Mouse (Mus musculus) hindbrain, embryonic 11.5 days (tissue): Measurements from ENCODE around the gene Ascl4. TPM values are rescaled to one million over a fixed set of nuclear protein-coding genes. Genes with fewer than 3 reads are reported as not detected.

ENCODE experiments used
- ATAC-seq: fragments of 200-750 bp; cut with Nextera tagmentation; 2 replicates; pipeline ENCODE4 v1.8.0; 2017; ENCODE audit warnings: mild to moderate bottlenecking, moderate TSS enrichment, moderate library complexity; ENCODE audit not compliant: low FRiP score
- DNase-seq: peaks from one replicate; pipeline ENCODE4 v3.0.0-alpha.2; 2015; ENCODE audit warnings: low spot score
- H3K27ac ChIP-seq: fragments of 300-500 bp; sonication (generic); 2 replicates; pipeline ENCODE4 v1.5.1; 2014; ENCODE audit warnings: mild to moderate bottlenecking, low read depth, low read length
- H3K27me3 ChIP-seq: fragments of 300-500 bp; sonication (generic); 2 replicates; pipeline ENCODE4 v1.6.1; 2014; ENCODE audit warnings: mild to moderate bottlenecking, low read length, moderate library complexity, mixed read lengths; ENCODE audit not compliant: control insufficient read depth, insufficient read depth
- H3K36me3 ChIP-seq: fragments of 300-500 bp; sonication (generic); 2 replicates; pipeline ENCODE4 v1.6.1; 2014; ENCODE audit warnings: mild to moderate bottlenecking, low read length, moderate library complexity, mixed read lengths; ENCODE audit not compliant: control insufficient read depth, insufficient read depth
- H3K4me1 ChIP-seq: fragments of 300-500 bp; sonication (generic); replicated peaks from 2 replicates; pipeline ENCODE4 v1.6.1; 2014; ENCODE audit warnings: low read length, mixed read lengths; ENCODE audit not compliant: control insufficient read depth, insufficient read depth
- H3K4me2 ChIP-seq: fragments of 300-500 bp; sonication (generic); replicated peaks from 2 replicates; pipeline ENCODE4 v1.6.1; 2014; ENCODE audit warnings: mild to moderate bottlenecking, low read depth, low read length
- H3K4me3 ChIP-seq: fragments of 300-500 bp; sonication (generic); 2 replicates; pipeline ENCODE4 v1.5.1; 2014; ENCODE audit warnings: low read depth, low read length
- H3K9ac ChIP-seq: fragments of 300-500 bp; sonication (generic); 2 replicates; pipeline ENCODE4 v1.6.1; 2014; ENCODE audit warnings: low read depth, low read length
- H3K9me3 ChIP-seq: fragments of 300-500 bp; sonication (generic); 2 replicates; pipeline ENCODE4 v1.6.1; 2016; ENCODE audit warnings: low read length; ENCODE audit not compliant: control insufficient read depth
- WGBS: fragments of 180-500 bp; shearing (Covaris S2); extraction: QIAGEN DNeasy Blood & Tissue Kit; methylation state at CpG from one replicate; pipeline ENCODE4 v1.1.7; 2014; 5-methylcytosine and 5-hydroxymethylcytosine counted together
- polyA plus RNA-seq: library from polyadenylated mRNA; unstranded; fragments of >200 nt; fragmentation: Nextera tagmentation; extraction: Ambion mirVana; gene quantifications from 2 replicates; pipeline ENCODE4 v1.2.1, GENCODE M21; 2014

Ascl4 gene
- polyA plus RNA-seq, 1 experiment from 2014 or later = 0.51 TPM

DNA sequence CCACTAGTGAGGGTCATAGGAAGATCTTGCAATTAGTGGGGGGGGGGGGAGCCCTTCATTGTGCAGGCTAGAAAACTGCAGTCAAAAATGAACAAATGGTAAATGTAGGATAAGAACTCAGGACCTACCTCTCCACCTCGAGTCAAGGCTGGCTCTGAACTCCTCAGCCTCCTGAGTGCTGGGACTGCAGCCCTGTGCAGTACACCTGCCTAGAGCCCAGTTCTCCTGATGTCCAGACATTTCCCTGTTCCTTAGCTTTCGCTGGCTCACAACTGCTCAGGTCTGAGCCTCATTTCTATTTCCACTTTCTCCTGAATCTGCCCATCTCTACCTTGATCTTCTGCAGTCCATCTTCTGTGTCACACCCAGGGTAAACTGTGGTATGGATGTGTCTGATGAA is 39.0 kb downstream of the Ascl4 start:
- no peaks in the 10 kb centered on the region for H3K4me1 ChIP-seq
- no peak overlapping the region for H3K4me2 ChIP-seq
- no peak overlapping the region for H3K4me3 ChIP-seq
- 68% methylated on average over 2 of the region's 2 CpGs for WGBS
- DNase-seq = no peak
- H3K36me3 ChIP-seq = no peaks in the 10 kb centered on the region
- no peak overlapping the region for H3K9ac ChIP-seq
- no peaks in the 10 kb centered on the region for H3K9me3 ChIP-seq
- no peaks in the 10 kb centered on the region for H3K27me3 ChIP-seq
- no peak for ATAC-seq
- H3K27ac ChIP-seq = no peak overlapping the region

GRCm38 (mm10) chr10:85967411-85968156 is 40.1 kb downstream of the Ascl4 start:
- Histone ChIP-seq H3K9me3 (no peaks in the 10 kb centered on the region), H3K4me2 (no peak overlapping the region), H3K27ac (no peak overlapping the region), H3K4me3 (no peak overlapping the region), H3K27me3 (no peaks in the 10 kb centered on the region), H3K4me1 (no peaks in the 10 kb centered on the region), H3K36me3 (no peaks in the 10 kb centered on the region), H3K9ac (no peak overlapping the region)
- WGBS = 69% methylated on average over 17 of the region's 17 CpGs
- DNase-seq (no peak), ATAC-seq (no peak; the same call in 1 of the 2 replicates)

DNA sequence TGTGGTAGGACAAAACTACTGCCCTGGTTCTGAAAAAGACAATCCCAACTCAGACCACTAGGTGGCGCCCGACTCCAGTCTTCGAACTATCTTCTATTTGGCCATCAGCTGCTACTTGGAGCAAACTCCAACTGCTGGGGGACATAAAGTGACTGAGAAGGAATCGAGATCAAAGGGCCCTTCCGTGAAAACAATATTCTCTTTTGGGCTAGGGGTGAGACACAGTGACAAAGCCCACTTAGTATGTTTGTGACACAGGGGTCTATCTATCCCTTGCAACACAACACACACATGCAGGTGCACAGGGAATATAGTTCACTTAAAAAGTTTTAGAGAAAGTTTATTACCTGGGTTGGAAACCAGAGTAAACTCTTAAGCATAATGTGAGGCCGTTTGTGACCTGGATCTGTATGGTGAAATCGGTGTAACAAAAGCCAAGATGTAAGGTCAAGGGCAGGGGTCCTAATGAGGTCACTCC is 40.7 kb downstream of the Ascl4 start:
- no peak overlapping the region for H3K9ac ChIP-seq
- no peaks in the 10 kb centered on the region for H3K9me3 ChIP-seq
- no peaks in the 10 kb centered on the region for H3K4me1 ChIP-seq
- no peak overlapping the region for H3K4me3 ChIP-seq
- H3K27me3 ChIP-seq = no peaks in the 10 kb centered on the region
- WGBS = 16% methylated on average over 7 of the region's 7 CpGs
- no peak overlapping the region for H3K27ac ChIP-seq
- ATAC-seq (peak; percentile 45; the same call in 1 of the 2 replicates), DNase-seq (peak; percentile 91)
- H3K36me3 ChIP-seq = no peaks in the 10 kb centered on the region
- no peak overlapping the region for H3K4me2 ChIP-seq

- Histone ChIP-seq H3K27me3 (no peaks in the 10 kb centered on the region), H3K4me1 (no peaks in the 10 kb centered on the region), H3K27ac (no peak overlapping the region), H3K9me3 (no peaks in the 10 kb centered on the region), H3K9ac (no peak overlapping the region), H3K4me2 (no peak overlapping the region), H3K36me3 (no peaks in the 10 kb centered on the region), H3K4me3 (no peak overlapping the region)
- WGBS = 54% methylated on average over 2 of the region's 2 CpGs
- DNase-seq (no peak), ATAC-seq (no peak)
These were observed 41.2 kb downstream of the Ascl4 start for GRCm38 (mm10) chr10:85968731-85969130.

DNA sequence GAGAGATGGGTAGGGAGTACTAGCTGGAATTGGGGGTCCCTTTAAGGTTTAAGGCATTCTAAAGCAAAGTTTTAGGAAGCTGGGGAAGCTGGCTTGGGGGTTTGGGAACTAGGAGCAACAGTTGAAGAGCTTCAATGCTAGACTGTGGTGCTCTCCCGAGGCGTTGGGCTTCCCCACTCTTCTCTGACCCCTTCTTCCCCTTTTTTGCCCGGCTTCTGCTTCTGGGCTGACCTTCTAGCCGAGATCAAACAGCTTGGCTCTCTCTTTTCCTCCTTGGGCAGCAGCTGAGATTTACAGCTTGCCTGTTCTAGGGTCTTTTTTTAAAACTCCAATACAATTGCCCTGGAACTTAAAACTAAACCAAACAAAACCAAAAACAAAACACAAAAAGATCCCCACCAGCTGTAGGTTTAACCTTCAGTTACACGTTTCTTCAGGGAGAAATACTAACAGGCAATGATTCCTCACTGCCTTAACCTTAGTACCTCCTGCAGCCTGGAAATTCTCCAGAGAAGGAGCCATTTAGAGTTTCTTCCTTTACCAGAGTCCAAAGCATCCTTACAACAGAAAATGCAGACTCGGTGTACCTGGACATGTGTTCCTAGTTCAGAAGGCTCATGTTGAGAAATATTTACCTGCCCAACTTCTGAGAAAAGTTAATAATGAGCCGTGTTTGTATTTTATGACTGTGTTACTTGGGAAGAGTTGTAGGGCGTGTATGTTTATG is 42.6 kb downstream of the Ascl4 start:
- H3K27ac ChIP-seq = no peak overlapping the region
- DNase-seq (no peak), ATAC-seq (no peak)
- H3K9ac ChIP-seq = no peak overlapping the region
- H3K27me3 ChIP-seq = no peaks in the 10 kb centered on the region
- H3K4me2 ChIP-seq = no peak overlapping the region
- H3K36me3 ChIP-seq = no peaks in the 10 kb centered on the region
- H3K9me3 ChIP-seq = 0 out of 2 replicates have a peak, but pooled peaks cover 3% of the 10 kb centered on the region
- WGBS = 59% methylated on average over 8 of the region's 8 CpGs
- no peaks in the 10 kb centered on the region for H3K4me1 ChIP-seq
- no peak overlapping the region for H3K4me3 ChIP-seq

DNA sequence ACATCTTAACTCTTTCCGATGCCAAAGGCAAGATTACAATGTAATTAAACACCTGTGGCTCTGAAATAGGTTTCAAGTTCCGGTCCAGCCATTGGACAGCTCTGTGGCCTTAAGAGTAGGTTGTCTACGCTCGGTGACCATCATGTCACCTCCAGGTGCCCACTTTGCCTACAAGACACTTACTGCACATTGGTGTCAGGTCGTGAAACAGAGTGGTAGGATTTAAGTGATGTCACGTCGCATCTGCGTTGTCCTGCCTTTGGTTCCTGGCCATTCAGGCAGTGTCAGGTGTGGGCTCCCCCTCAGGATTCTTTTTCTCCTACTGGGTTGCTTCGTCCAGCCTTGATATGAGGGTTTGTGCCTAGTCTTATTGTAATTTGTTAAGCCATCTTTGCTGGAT is 44.3 kb downstream of the Ascl4 start:
- no peak for DNase-seq

DNA sequence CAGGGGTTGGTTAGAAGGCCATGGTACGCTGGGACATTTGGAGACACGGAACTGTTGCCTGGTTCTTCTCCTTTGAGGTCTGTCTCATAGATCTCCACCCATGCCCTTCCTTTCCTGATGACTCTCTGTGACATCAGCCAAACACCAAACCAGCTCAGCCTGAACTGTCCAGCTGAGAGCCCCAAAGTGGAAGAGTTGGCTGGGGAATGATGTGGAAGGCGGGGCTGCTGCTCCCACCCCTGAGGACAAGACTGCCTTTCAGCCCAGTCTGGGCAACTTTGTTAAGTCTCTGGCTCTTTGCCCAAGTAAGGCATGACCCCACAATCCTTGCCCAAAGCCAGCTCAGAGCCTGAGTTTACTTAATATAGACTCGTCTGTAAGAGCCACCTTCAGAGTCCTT is 45.4 kb downstream of the Ascl4 start:
- H3K4me2 ChIP-seq = no peak overlapping the region
- DNase-seq (no peak), ATAC-seq (no peak)
- H3K27me3 ChIP-seq = no peaks in the 10 kb centered on the region
- no peak overlapping the region for H3K27ac ChIP-seq
- no peak overlapping the region for H3K9ac ChIP-seq
- H3K4me1 ChIP-seq = no peaks in the 10 kb centered on the region
- H3K9me3 ChIP-seq = 0 out of 2 replicates have a peak, but pooled peaks cover 3% of the 10 kb centered on the region
- H3K36me3 ChIP-seq = no peaks in the 10 kb centered on the region
- no peak overlapping the region for H3K4me3 ChIP-seq
- 87% methylated on average over 4 of the region's 4 CpGs for WGBS

More for the DNA sequence above, 44.3 kb downstream of the Ascl4 start:
- 87% methylated on average over 9 of the region's 9 CpGs for WGBS
- Histone ChIP-seq H3K4me1 (no peaks in the 10 kb centered on the region), H3K27me3 (no peaks in the 10 kb centered on the region), H3K4me2 (no peak overlapping the region), H3K27ac (no peak overlapping the region), H3K9ac (no peak overlapping the region), H3K9me3 (0 out of 2 replicates have a peak, but pooled peaks cover 3% of the 10 kb centered on the region), H3K4me3 (no peak overlapping the region), H3K36me3 (no peaks in the 10 kb centered on the region)
- ATAC-seq = no peak

DNA sequence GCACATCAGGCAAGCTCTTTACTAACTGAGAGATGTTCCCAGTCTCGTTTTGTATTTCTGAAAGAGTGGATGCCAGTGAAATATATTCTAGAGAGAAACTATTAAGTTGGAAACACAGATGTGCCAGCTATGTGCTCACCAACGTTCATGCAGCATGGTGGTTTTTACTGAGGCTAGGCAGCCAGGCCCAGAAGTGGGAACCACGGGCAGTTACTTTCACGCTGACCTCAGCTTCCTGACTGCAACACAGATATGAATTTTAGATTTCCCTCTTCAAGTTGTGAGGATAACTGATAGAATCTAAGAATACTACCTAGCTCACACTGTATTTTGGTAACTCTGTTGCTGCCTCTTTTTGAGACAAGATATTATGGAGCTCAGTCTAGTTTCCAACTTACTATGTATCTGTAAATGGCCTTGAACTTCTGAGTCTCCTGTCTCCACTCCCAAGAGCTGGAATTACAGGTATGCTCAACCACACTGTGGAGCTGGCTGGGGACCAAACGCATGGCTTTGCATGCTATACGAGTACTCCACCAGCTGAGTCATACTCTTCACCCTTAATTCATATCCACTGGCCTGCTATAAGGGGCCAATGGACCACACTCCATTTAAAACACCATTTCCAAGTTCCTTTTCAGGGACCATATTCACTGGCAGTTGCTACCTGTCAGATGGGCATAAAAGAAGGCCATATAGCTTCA is 62.1 kb downstream of the Ascl4 start:
- DNase-seq (no peak), ATAC-seq (no peak)
- no peak overlapping the region for H3K27ac ChIP-seq
- 85% methylated on average over 6 of the region's 6 CpGs for WGBS
- H3K27me3 ChIP-seq = no peaks in the 10 kb centered on the region
- H3K4me2 ChIP-seq = no peak overlapping the region
- H3K9me3 ChIP-seq = no peaks in the 10 kb centered on the region
- H3K4me3 ChIP-seq = no peak overlapping the region
- H3K36me3 ChIP-seq = no peaks in the 10 kb centered on the region
- no peaks in the 10 kb centered on the region for H3K4me1 ChIP-seq
- no peak overlapping the region for H3K9ac ChIP-seq
